Mouse (Mus musculus) limb, embryonic 10.5 days (tissue): ENCODE data around the gene Ltf. TPM values are rescaled to one million over a fixed set of nuclear protein-coding genes. Genes with fewer than 3 reads are reported as not detected.

Source experiments
- DNase-seq: peaks from one replicate; pipeline ENCODE4 v3.0.0-alpha.2; 2017; ENCODE audit warnings: low spot score
- H3K27ac ChIP-seq: fragments of 300-500 bp; sonication (generic); 2 replicates; pipeline ENCODE4 v1.5.1; 2016; ENCODE audit warnings: mild to moderate bottlenecking
- H3K27me3 ChIP-seq: fragments of 300-500 bp; sonication (generic); 2 replicates; pipeline ENCODE4 v1.6.1; 2016; ENCODE audit warnings: low read depth, mild to moderate bottlenecking; ENCODE audit not compliant: poor library complexity, severe bottlenecking
- H3K36me3 ChIP-seq: fragments of 300-500 bp; sonication (generic); 2 replicates; pipeline ENCODE4 v1.6.1; 2016; ENCODE audit warnings: mild to moderate bottlenecking, moderate library complexity
- H3K4me1 ChIP-seq: fragments of 300-500 bp; sonication (generic); 2 replicates; pipeline ENCODE4 v1.6.1; 2016
- H3K4me3 ChIP-seq: fragments of 300-500 bp; sonication (generic); 2 replicates; pipeline ENCODE4 v1.5.1; 2016; ENCODE audit warnings: mild to moderate bottlenecking, moderate library complexity
- H3K9me3 ChIP-seq: fragments of 300-500 bp; sonication (generic); replicated peaks from 2 replicates; pipeline ENCODE4 v1.6.1; 2016; ENCODE audit warnings: mild to moderate bottlenecking
- WGBS: fragments of 180-500 bp; shearing (Covaris S2); methylation state at CpG from one replicate; pipeline ENCODE4 v1.1.7; 2016; 5-methylcytosine and 5-hydroxymethylcytosine counted together
- polyA plus RNA-seq: library from polyadenylated mRNA; unstranded; fragments of >200 nt; fragmentation: Nextera tagmentation; extraction: Ambion mirVana; gene quantifications from 2 replicates; pipeline ENCODE4 v1.2.1, GENCODE M21; 2016

The Ltf gene
- not detected in 2 replicates for polyA plus RNA-seq

DNA sequence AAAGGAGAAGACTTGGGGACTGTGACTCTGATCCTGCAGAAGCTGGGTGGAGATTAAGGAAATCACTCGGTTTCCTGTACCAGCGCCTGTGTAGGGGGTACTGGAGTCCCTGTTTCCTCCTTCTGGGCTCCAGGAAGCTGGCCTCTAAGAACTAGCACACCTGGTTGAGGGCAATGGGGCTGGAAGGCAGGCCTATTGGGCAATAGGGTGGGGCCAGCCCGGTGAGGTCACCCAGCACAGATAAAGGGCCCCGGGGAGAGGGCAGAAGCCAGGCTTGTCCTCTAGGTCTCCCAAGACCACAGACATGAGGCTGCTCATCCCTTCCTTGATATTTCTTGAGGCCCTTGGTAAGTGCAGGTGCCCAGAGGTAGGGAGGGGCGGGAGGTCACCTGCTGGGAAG is at the start of gene Ltf:
TSS of gene Ltf (plus strand) at position 250 of the 400 bp plus-strand sequence.
- peak within 1 kb of the TSS; percentile 61; the same call in 1 of the 2 replicates for H3K27ac ChIP-seq
- DNase-seq = no peak
- 81% methylated on average over 5 of the region's 5 CpGs for WGBS
- no peaks in the 10 kb centered on the region for H3K27me3 ChIP-seq
- peaks cover 13% of the 10 kb centered on the region for H3K4me1 ChIP-seq
- H3K4me3 ChIP-seq = no peak within 1 kb of the TSS
- no peaks in the 10 kb centered on the region for H3K36me3 ChIP-seq
- no peaks in the 10 kb centered on the region for H3K9me3 ChIP-seq

DNA sequence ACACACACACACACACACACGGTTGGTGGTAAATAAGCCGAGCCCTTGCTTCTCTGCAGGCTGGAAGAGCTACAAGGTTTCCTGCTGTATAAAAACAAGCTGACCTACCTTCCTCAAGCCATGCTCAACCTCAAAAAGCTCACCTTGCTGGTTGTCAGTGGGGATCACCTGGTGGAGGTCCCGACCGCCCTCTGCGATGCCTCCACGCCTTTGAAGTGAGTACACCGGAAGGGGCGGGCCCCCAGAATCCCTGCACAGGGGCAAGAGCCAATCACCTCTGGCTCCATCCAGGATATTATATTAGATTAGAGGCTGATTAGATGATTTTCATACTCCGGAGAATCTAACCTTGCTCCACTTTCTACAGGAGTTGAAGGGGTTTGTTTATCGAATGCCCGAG is 39.7 kb upstream of the Ltf start:
- WGBS = 93% methylated on average over 11 of the region's 11 CpGs
- no peak overlapping the region for H3K4me3 ChIP-seq

DNA sequence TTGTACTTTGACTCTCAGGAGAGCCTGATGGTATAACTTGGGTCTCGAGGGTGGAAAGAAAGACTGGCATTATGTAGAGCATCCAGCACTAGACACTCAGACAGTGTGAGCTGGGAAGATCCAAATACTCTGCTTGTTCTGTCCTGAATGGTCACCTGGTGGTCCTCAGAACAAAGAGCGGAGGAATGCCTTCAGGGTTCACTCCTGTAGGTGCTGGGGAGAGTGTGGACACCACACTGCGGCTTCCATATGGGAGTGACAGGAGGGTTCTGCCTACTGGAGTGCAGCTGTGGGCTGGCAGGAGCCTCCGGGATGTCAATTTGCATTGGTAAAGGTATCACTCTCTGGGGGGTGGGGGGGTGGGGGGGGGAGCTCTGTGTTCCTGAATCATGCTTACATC is 36.7 kb upstream of the Ltf start:
- H3K36me3 ChIP-seq = no peaks in the 10 kb centered on the region
- H3K4me1 ChIP-seq = no peaks in the 10 kb centered on the region
- no peak overlapping the region for H3K27ac ChIP-seq
- 63% methylated on average over 4 of the region's 4 CpGs for WGBS
- DNase-seq = no peak
- no peaks in the 10 kb centered on the region for H3K9me3 ChIP-seq
- no peak overlapping the region for H3K4me3 ChIP-seq
- H3K27me3 ChIP-seq = no peaks in the 10 kb centered on the region

More for the DNA sequence above, 39.7 kb upstream of the Ltf start:
- DNase-seq = no peak
- Histone ChIP-seq H3K36me3 (no peaks in the 10 kb centered on the region), H3K27ac (no peak overlapping the region), H3K4me1 (no peaks in the 10 kb centered on the region), H3K9me3 (no peaks in the 10 kb centered on the region), H3K27me3 (no peaks in the 10 kb centered on the region)

DNA sequence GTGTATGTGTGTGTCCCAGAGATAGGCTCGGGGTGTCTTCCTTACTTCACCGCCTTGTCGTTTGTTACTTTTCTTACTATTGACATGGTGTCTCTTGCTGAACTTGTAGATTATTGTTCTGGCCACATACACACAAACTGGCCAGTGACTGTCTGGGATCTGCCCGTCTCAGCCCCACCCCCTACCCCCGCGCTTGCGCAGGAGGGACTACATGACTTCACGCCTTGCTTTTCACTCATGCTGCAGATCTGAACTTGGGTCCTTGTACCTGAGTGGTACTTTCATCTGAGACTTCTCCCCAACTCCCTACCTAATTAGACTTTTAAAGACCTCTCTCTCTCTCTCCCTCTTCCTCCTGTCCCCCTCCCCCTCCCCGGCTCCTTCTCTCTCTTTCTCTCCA is 35.0 kb upstream of the Ltf start:
- WGBS = 93% methylated on average over 9 of the region's 9 CpGs
- H3K27me3 ChIP-seq = no peaks in the 10 kb centered on the region
- H3K4me3 ChIP-seq = no peak overlapping the region
- 0 out of 2 replicates have a peak, but pooled peaks cover 2% of the 10 kb centered on the region for H3K4me1 ChIP-seq
- no peaks in the 10 kb centered on the region for H3K36me3 ChIP-seq
- no peak overlapping the region for H3K27ac ChIP-seq
- no peak for DNase-seq
- no peaks in the 10 kb centered on the region for H3K9me3 ChIP-seq

DNA sequence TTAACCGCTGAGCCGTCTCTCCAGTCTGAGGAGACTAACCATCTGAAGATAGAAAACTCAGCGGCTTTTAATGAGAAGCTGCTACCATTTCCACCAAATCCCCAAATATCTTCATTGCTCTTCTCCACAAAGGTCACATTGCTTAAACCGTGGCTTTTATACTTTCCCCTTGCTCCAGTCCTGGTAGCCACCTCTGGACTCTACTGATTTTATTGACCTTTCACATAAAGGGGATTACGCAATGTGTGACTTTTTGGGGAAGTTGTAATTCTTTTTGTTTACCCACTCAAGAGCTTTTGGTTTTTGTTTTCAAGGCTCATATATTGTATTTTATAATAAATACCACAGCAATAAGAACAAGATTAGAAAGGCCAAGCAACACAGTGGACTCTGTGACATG is 33.5 kb upstream of the Ltf start:
- no peak overlapping the region for H3K27ac ChIP-seq
- no peaks in the 10 kb centered on the region for H3K27me3 ChIP-seq
- H3K9me3 ChIP-seq = no peaks in the 10 kb centered on the region
- no peaks in the 10 kb centered on the region for H3K36me3 ChIP-seq
- 0 out of 2 replicates have a peak, but pooled peaks cover 2% of the 10 kb centered on the region for H3K4me1 ChIP-seq
- no peak overlapping the region for H3K4me3 ChIP-seq
- whole genome bisulfite sequencing = 94% methylated on average over 5 of the region's 5 CpGs
- no peak for DNase-seq

DNA sequence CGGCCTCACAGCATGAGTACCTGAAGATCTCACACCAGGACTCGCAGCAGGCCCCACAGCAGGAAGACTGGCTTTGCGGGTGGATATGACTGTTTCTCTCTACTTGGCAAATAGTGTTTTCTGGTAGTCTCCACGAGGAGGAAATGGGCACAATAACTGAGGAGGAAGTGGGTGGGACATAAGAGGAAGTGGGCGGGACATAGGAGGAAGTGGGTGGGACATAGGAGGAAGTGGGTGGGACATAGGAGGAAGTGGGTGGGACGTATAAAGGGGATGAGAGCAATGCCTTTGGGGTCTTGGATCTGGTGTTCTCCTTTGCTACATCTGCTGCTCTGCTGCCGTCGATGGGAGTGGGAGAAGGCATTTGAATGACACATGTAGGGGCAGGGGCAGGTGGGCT is 33.1 kb upstream of the Ltf start:
- WGBS = 87% methylated on average over 8 of the region's 8 CpGs
- Histone ChIP-seq H3K27me3 (no peaks in the 10 kb centered on the region), H3K9me3 (no peaks in the 10 kb centered on the region), H3K4me3 (no peak overlapping the region), H3K36me3 (no peaks in the 10 kb centered on the region), H3K27ac (no peak overlapping the region), H3K4me1 (0 out of 2 replicates have a peak, but pooled peaks cover 2% of the 10 kb centered on the region)
- no peak for DNase-seq

DNA sequence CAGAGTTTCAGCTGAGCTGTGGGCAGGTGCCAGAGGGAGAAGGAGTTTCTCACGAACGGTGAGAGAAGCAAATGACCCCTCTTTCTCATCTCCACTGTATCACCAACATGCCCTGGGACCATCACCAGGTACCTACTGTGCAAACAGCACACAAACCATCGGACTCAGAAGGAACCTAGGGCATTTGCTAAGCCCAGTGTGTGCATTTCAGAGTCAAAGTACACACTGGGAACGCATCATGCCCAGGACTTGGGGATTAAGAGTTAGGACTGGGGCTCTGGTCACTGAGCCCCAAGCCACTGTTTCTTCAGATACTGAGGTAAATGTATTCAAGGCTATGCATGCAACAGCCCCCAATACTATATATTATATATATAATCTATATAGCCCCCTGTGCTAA is 31.7 kb upstream of the Ltf start:
- no peak overlapping the region for H3K4me3 ChIP-seq
- WGBS = 76% methylated on average over 4 of the region's 4 CpGs
- H3K27ac ChIP-seq = no peak overlapping the region
- no peaks in the 10 kb centered on the region for H3K36me3 ChIP-seq
- H3K9me3 ChIP-seq = no peaks in the 10 kb centered on the region
- 0 out of 2 replicates have a peak, but pooled peaks cover 2% of the 10 kb centered on the region for H3K4me1 ChIP-seq
- no peaks in the 10 kb centered on the region for H3K27me3 ChIP-seq
- no peak for DNase-seq

DNA sequence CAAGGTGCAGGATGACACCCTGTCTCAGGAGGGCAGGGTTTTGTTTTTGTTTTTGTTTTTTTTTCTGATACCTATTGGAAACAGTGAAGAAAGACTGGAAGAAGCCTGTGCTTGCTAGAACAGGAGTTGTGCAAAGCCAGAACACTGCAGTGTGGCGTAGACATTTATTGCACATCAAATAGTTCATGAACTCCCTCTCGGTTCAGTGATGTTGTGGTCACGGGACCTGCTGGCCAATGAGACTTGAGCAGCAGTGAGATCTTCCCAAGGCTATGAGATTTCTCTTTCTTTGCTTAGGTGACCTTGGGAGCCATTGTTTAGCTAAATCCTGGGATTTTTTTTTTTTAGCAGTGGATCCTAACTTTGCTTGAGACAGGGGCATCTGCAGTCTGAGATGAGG is 31.0 kb upstream of the Ltf start:
- WGBS = 85% methylated on average over 3 of the region's 3 CpGs
- Histone ChIP-seq H3K4me3 (no peak overlapping the region), H3K27ac (no peak overlapping the region), H3K36me3 (no peaks in the 10 kb centered on the region), H3K27me3 (no peaks in the 10 kb centered on the region), H3K4me1 (0 out of 2 replicates have a peak, but pooled peaks cover 2% of the 10 kb centered on the region), H3K9me3 (no peaks in the 10 kb centered on the region)
- DNase-seq = no peak

DNA sequence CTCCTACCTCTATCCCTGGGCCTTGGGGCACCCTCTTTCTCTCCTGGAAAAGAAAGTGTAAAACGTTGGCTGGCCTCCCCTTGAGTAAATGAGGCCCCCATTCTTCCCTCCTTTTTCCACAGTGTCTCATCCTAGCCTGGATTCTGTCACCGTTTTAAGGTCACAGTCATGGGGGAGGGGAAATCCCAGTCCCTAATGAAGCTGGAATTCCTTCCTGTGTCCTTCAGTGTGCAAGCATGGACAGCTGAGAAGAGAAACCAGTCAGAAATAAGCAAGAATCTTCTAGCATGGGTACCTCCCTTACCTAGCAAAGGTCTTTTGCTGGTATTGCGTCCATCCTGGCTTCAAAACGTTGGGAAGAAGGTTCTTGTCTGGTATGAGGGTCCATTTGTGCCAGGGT is 29.9 kb upstream of the Ltf start:
- H3K9me3 ChIP-seq = no peaks in the 10 kb centered on the region
- H3K4me1 ChIP-seq = 0 out of 2 replicates have a peak, but pooled peaks cover 2% of the 10 kb centered on the region
- no peaks in the 10 kb centered on the region for H3K36me3 ChIP-seq
- no peak for DNase-seq
- H3K4me3 ChIP-seq = no peak overlapping the region
- WGBS = 73% methylated on average over 4 of the region's 4 CpGs
- H3K27ac ChIP-seq = no peak overlapping the region
- H3K27me3 ChIP-seq = no peaks in the 10 kb centered on the region

DNA sequence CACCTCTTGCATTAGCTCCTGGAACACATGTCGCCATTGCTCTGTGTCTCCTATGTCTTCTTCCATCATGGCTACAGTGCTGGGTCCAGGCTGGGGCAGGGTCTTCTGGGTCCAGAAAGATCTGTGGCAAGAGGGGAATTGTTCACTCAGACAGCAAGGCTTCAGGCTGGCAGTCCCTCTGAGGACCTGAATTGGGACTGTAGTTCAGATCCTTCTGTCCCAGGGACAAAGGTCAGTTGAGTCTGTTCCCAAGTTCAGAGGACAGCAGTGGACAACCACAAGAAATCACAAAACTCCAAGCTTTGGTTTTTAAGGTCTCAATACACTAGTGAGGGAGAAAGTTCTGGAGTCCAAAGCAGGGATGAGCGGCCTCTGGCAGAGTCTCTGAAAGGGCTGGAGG is 29.5 kb upstream of the Ltf start:
- H3K27me3 ChIP-seq = no peaks in the 10 kb centered on the region
- DNase-seq = no peak
- H3K4me1 ChIP-seq = 0 out of 2 replicates have a peak, but pooled peaks cover 2% of the 10 kb centered on the region
- no peaks in the 10 kb centered on the region for H3K9me3 ChIP-seq
- no peak overlapping the region for H3K27ac ChIP-seq
- WGBS = 95% methylated on average over 2 of the region's 2 CpGs
- no peaks in the 10 kb centered on the region for H3K36me3 ChIP-seq
- no peak overlapping the region for H3K4me3 ChIP-seq

DNA sequence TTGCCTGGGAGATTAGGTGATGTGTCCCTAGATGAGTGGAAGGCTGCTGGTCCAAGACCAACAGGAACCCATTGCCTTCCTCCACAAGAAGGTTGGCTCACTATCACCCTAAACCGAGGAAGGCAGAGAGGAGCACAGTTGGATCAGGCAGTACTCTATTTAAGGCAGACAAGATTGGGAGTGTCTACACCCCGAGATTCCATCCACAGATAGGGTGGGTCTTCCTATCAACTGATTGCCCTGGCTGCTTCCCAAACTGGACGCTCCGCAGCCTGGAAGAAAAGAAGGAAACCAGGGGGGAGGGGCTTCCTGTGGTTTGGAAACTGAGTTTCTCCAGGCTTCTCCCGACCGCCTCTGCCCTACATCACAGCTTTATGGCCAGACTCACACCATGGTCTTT is 28.9 kb upstream of the Ltf start, which contains the start of gene Rtp3:
TSS of gene Rtp3 (minus strand) at position 380 of the 400 bp plus-strand sequence.
- H3K27me3 ChIP-seq = no peaks in the 10 kb centered on the region
- H3K36me3 ChIP-seq = no peaks in the 10 kb centered on the region
- WGBS = 73% methylated on average over 6 of the region's 6 CpGs
- 0 out of 2 replicates have a peak, but pooled peaks cover 2% of the 10 kb centered on the region for H3K4me1 ChIP-seq
- DNase-seq = no peak
- no peak within 1 kb of the TSS for H3K4me3 ChIP-seq
- no peaks in the 10 kb centered on the region for H3K9me3 ChIP-seq
- no peak within 1 kb of the TSS for H3K27ac ChIP-seq

DNA sequence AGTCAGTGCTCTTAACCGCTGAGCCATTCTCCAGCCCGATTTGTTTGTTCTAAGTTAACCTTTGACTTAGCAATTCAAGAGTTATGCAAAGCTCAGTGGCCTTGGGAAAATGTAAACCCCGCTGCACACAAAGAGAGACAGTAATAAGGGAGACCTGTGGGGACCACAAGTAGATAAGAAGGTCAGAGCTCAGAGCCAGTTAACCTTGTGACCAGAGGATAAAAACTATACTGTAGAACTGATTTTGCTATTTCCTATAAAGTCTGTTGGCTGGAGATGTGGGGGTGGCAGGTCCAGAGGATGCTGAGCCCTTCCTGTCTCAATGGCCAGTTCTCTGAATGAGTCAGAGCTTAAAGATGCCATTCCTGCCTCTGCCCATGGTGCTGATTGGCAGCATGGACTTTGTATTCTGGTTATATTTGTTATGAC is 25.8 kb upstream of the Ltf start:
- DNase-seq = no peak
- WGBS = 59% methylated on average over 3 of the region's 3 CpGs

DNA sequence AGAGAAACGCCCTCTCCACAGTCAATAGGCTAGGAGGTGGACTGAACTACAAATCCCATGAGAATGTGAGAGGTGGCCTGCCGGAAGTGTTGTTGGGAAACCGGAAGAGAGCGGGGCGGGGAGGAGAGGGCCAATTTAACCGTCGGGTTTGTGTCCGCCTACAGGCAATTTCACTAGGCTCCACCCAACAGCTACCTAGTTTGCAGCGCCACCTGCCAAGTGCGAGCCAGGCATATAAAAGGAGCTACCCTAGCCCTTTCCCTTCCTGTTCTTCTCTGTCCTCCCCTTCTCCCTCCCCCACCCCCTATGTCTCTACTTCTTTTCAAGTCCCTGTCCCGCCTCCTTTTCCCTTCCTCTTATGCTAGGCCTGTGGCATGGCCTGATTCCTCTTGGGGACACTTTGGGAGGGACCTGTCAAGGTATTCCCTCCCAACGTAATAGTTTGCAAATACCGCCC is 24.3 kb upstream of the Ltf start:
- Histone ChIP-seq H3K4me3 (peak overlapping the region; percentile 48), H3K27me3 (no peaks in the 10 kb centered on the region), H3K9me3 (no peaks in the 10 kb centered on the region), H3K27ac (peak overlapping the region; percentile 70; the same call in 1 of the 2 replicates), H3K4me1 (no peaks in the 10 kb centered on the region; the same call in 1 of the 2 replicates), H3K36me3 (no peaks in the 10 kb centered on the region)
- peak; percentile 89 for DNase-seq
- 9% methylated on average over 13 of the region's 13 CpGs for WGBS

More for the DNA sequence above, 25.8 kb upstream of the Ltf start:
- Histone ChIP-seq H3K27me3 (no peaks in the 10 kb centered on the region), H3K4me1 (0 out of 2 replicates have a peak, but pooled peaks cover 2% of the 10 kb centered on the region), H3K36me3 (no peaks in the 10 kb centered on the region), H3K4me3 (no peak overlapping the region), H3K27ac (no peak overlapping the region), H3K9me3 (no peaks in the 10 kb centered on the region)

DNA sequence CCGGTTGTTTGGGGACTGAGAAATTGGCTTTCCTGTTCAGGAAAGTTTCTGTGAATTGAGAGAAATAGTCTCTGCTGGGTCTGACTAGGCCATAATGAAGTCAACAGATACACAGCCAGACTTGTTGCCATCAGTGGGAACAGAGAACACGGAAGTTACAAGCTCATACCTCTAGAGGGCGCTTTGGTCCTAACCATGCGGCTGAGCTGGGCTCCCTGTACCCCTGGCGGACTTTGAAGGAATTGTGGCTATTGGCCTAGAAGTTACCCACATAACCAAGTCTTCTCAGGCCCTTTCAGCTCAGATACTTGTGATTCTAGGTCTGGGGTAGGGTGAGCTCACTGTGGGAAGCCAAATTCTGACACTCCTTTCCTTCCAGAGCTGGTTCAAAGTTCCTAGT is 21.8 kb upstream of the Ltf start:
- H3K4me1 ChIP-seq = no peaks in the 10 kb centered on the region; the same call in 1 of the 2 replicates
- no peaks in the 10 kb centered on the region for H3K9me3 ChIP-seq
- H3K27me3 ChIP-seq = no peaks in the 10 kb centered on the region
- peak; percentile 76 for DNase-seq
- 2% methylated on average over 5 of the region's 5 CpGs for WGBS
- H3K4me3 ChIP-seq = no peak overlapping the region
- H3K36me3 ChIP-seq = no peaks in the 10 kb centered on the region
- no peak overlapping the region for H3K27ac ChIP-seq
